Mouse (Mus musculus) thymus, postnatal 14 days (tissue): Measurements from ENCODE around the gene Slc29a2.
"Not testable (repeated sequence)": the region's sequence is repeated elsewhere in the genome, so short reads cannot be mapped to it uniquely, and the experiment has no call there.

ENCODE experiments used
- DNase-seq: peaks from one replicate; pipeline ENCODE4 v3.0.0; 2021

Slc29a2 gene

GRCm38 (mm10) chr19:5023621-5024479 lies at the start of gene Slc29a2:
TSS of gene Slc29a2 (plus strand) at chr19:5023860.
- peak; percentile 88 for DNase-seq

- peak; percentile 46 for DNase-seq
Measured at GRCm38 (mm10) chr19:4981767-4982166, 41.9 kb upstream of the Slc29a2 start.

- peak; percentile 91 for DNase-seq
Measured at GRCm38 (mm10) chr19:4989013-4989412, 34.6 kb upstream of the Slc29a2 start.

GRCm38 (mm10) chr19:4989434-4990255 lies 34.0 kb upstream of the Slc29a2 start:
- peak; percentile 5 for DNase-seq

GRCm38 (mm10) chr19:4990256-4990625 lies 33.4 kb upstream of the Slc29a2 start, which contains the start of gene Npas4:
TSS of gene Npas4 (minus strand) at chr19:4990316.
- DNase-seq, result no peak

GRCm38 (mm10) chr19:4990716-4991115 lies 32.9 kb upstream of the Slc29a2 start:
- DNase-seq, result peak; percentile 4

GRCm38 (mm10) chr19:4992371-4992770 lies 31.3 kb upstream of the Slc29a2 start:
- DNase-seq, result no peak

GRCm38 (mm10) chr19:4992904-4993303 lies 30.8 kb upstream of the Slc29a2 start:
- peak; percentile 19 for DNase-seq

- peak; percentile 14 for DNase-seq
Measured at GRCm38 (mm10) chr19:4994043-4994442, 29.6 kb upstream of the Slc29a2 start.

GRCm38 (mm10) chr19:4999445-5000140 lies 24.1 kb upstream of the Slc29a2 start:
- DNase-seq, result no peak

- DNase-seq, result peak; percentile 89
Measured at GRCm38 (mm10) chr19:5001666-5002406, 21.8 kb upstream of the Slc29a2 start.

- not testable (repeated sequence) for DNase-seq
Measured at GRCm38 (mm10) chr19:5003644-5004043, 20.0 kb upstream of the Slc29a2 start.

GRCm38 (mm10) chr19:5004925-5005324 lies 18.7 kb upstream of the Slc29a2 start:
- DNase-seq, result no peak

- DNase-seq, result no peak
Measured at GRCm38 (mm10) chr19:5013138-5013537, 10.5 kb upstream of the Slc29a2 start.

- peak; percentile 32 for DNase-seq
Measured at GRCm38 (mm10) chr19:5014961-5015398, 8.7 kb upstream of the Slc29a2 start.

- DNase-seq, result no peak
Measured at GRCm38 (mm10) chr19:5016221-5016742, 7.4 kb upstream of the Slc29a2 start.

- peak; percentile 81 for DNase-seq
Measured at GRCm38 (mm10) chr19:5016782-5017181, 6.9 kb upstream of the Slc29a2 start.

- DNase-seq, result no peak
Measured at GRCm38 (mm10) chr19:5017611-5018010, 6.0 kb upstream of the Slc29a2 start.

- no peak for DNase-seq
Measured at GRCm38 (mm10) chr19:5018191-5018590, 5.5 kb upstream of the Slc29a2 start.

GRCm38 (mm10) chr19:5021416-5021815 lies 2.2 kb upstream of the Slc29a2 start:
- no peak for DNase-seq

- no peak for DNase-seq
Measured at GRCm38 (mm10) chr19:5026111-5026510, 2.5 kb downstream of the Slc29a2 start.

GRCm38 (mm10) chr19:5032686-5033085 lies 9.0 kb downstream of the Slc29a2 start:
- no peak for DNase-seq
